Mouse (Mus musculus) cerebellum, adult 2 months (tissue): ENCODE results near the gene Zfp384.

Experiments used
- CTCF ChIP-seq: fragments of 200-500 bp; IDR thresholded peaks from 2 replicates; pipeline ENCODE4 v1.5.1; 2011; ENCODE audit warnings: low read depth, mild to moderate bottlenecking, control low read depth, low read length, moderate library complexity, borderline replicate concordance; ENCODE audit not compliant: insufficient read depth
- POLR2A ChIP-seq: fragments of 200-500 bp; IDR thresholded peaks from 2 replicates; pipeline ENCODE4 v1.6.1; 2011; ENCODE audit warnings: low read length, control low read depth, borderline replicate concordance; ENCODE audit not compliant: insufficient read depth

- no peak for TF ChIP-seq CTCF
- no peak for TF ChIP-seq POLR2A
These were observed 29.7 kb downstream of the Zfp384 start for GRCm38 (mm10) chr6:125038666-125039065.
